Mouse (Mus musculus) liver, embryonic 11.5 days (tissue): ENCODE measurements at regions not wholly inside any gene's neighbourhood (a gene's known extent, or its start where the extent isn't known, plus 50 kb on each side); places are given as distances from the start of the nearest gene placed in this dataset.

Source experiments
- ATAC-seq: fragments of 200-750 bp; cut with Nextera tagmentation; replicated peaks from 2 replicates; pipeline ENCODE4 v1.8.0; 2017; ENCODE audit warnings: moderate number of reproducible peaks, mild to moderate bottlenecking, moderate TSS enrichment, moderate library complexity; ENCODE audit not compliant: low FRiP score
- DNase-seq: peaks from one replicate; pipeline ENCODE4 v3.0.0-alpha.2; 2017; ENCODE audit warnings: low spot score
- H3K27ac ChIP-seq: fragments of 300-500 bp; sonication (generic); 2 replicates; pipeline ENCODE4 v1.5.1; 2014; ENCODE audit warnings: mild to moderate bottlenecking, low read depth, low read length, control low read depth
- H3K27me3 ChIP-seq: fragments of 300-500 bp; sonication (generic); replicated peaks from 2 replicates; pipeline ENCODE4 v1.6.1; 2014; ENCODE audit warnings: low read length, mixed read lengths; ENCODE audit not compliant: control insufficient read depth, insufficient read depth
- H3K36me3 ChIP-seq: fragments of 300-500 bp; sonication (generic); 2 replicates; pipeline ENCODE4 v1.6.1; 2014; ENCODE audit warnings: mild to moderate bottlenecking, low read length, moderate library complexity, mixed read lengths; ENCODE audit not compliant: control insufficient read depth, insufficient read depth
- H3K4me1 ChIP-seq: fragments of 300-500 bp; sonication (generic); replicated peaks from 2 replicates; pipeline ENCODE4 v1.6.1; 2014; ENCODE audit warnings: low read length, mixed read lengths; ENCODE audit not compliant: control insufficient read depth, insufficient read depth
- H3K4me2 ChIP-seq: fragments of 300-500 bp; sonication (generic); 2 replicates; pipeline ENCODE4 v1.6.1; 2014; ENCODE audit warnings: mild to moderate bottlenecking, control low read depth, moderate library complexity
- H3K4me3 ChIP-seq: fragments of 300-500 bp; sonication (generic); 2 replicates; pipeline ENCODE4 v1.5.1; 2014; ENCODE audit warnings: low read depth, low read length, control low read depth
- H3K9ac ChIP-seq: fragments of 300-500 bp; sonication (generic); 2 replicates; pipeline ENCODE4 v1.6.1; 2014; ENCODE audit warnings: low read depth, low read length, control low read depth
- H3K9me3 ChIP-seq: fragments of 300-500 bp; sonication (generic); 2 replicates; pipeline ENCODE4 v1.6.1; 2016; ENCODE audit warnings: low read length, inconsistent platforms, mixed read lengths; ENCODE audit not compliant: control insufficient read depth
- WGBS: fragments of 180-500 bp; shearing (Covaris S2); extraction: QIAGEN DNeasy Blood & Tissue Kit; methylation state at CpG from one replicate; pipeline ENCODE4 v1.1.7; 2014; 5-methylcytosine and 5-hydroxymethylcytosine counted together

DNA sequence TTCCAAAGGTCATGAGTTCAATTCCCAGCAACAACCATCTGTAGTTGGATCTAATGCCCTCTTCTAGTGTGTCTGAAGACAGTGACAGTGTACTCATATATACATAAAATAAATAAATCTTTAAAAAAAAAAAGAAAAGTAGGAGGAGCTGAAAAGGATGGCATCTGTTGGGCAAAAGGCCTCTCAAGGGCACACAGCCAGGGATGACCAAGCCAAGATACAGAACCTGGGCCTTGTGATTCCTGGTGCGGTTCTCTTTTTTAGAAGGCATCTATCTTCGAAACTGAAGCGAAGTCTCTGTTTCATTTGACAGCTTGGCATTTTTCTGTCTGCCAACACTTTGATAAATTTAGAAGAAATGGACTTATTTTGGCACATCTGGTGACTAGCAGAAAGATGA lies 50.9 kb upstream of the Zc3h12a start:
- ATAC-seq: no peak
- Histone ChIP-seq H3K9me3 (no peaks in the 10 kb centered on the region), H3K4me2 (no peak overlapping the region), H3K9ac (no peak overlapping the region), H3K4me3 (no peak overlapping the region), H3K27me3 (no peaks in the 10 kb centered on the region), H3K4me1 (no peaks in the 10 kb centered on the region), H3K27ac (no peak overlapping the region), H3K36me3 (no peaks in the 10 kb centered on the region)
- no peak for DNase-seq
- 86% methylated on average over 3 of the region's 3 CpGs for WGBS

DNA sequence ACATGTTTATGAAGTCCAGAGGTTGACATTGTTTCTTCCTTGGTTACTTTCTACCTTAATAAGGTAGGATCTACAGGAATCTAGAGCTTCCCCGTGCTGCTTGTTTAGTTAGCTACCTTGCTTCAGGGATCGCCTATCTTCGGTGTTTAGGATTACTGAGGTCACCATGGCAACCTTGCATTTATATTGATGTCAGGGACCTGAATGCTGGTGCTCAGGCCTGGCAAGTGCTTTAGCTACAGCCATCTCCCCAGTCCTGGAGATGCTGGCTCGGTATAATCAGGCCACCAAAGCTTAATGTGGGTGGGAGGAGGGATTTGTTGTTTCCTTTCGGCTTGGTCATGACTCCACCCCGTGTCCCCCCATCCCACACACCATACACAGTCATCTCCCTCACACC lies 50.0 kb upstream of the Zc3h12a start:
- no peak for DNase-seq
- Histone ChIP-seq H3K4me3 (no peak overlapping the region), H3K4me2 (no peak overlapping the region), H3K36me3 (no peaks in the 10 kb centered on the region), H3K27me3 (no peaks in the 10 kb centered on the region), H3K9me3 (no peaks in the 10 kb centered on the region), H3K4me1 (no peaks in the 10 kb centered on the region), H3K9ac (no peak overlapping the region), H3K27ac (no peak overlapping the region)
- 66% methylated on average over 6 of the region's 6 CpGs for WGBS
- ATAC-seq: no peak
